Mouse (Mus musculus) Patski (cell line): ENCODE data around the gene Fam240a. TPM values are rescaled to one million over a fixed set of nuclear protein-coding genes. Genes with fewer than 3 reads are reported as not detected.
A peak's percentile ranks its signal among the peaks of the same experiment; 100 is the strongest.

Experiments
- ATAC-seq: fragments of 100-300 bp; one replicate; pipeline ENCODE4 v1.8.0; 2021
- CTCF ChIA-PET: fragments of 350-600 bp; sonication (Branson Sonifier 250); formaldehyde crosslinking; loops from one replicate; lab custom pipeline; 2022; ENCODE audit warnings: inconsistent platforms; lab: Charles Lee
- POLR2A ChIA-PET: fragments of 350-600 bp; sonication (Branson Sonifier 250); formaldehyde crosslinking; loops from one replicate; lab custom pipeline; 2022; ENCODE audit warnings: antibody characterized with exemption, inconsistent platforms; lab: Charles Lee
- DNase-seq: peaks from one replicate; pipeline ENCODE4 v3.0.0-alpha.2; 2011; ENCODE audit warnings: low read depth, low spot score
- H3K27me3 ChIP-seq: fragments of 371-371 bp; one replicate; pipeline ENCODE4 v1.5.1; 2021
- CTCF ChIP-seq: fragments of 100-300 bp; IDR thresholded peaks from one replicate; pipeline ENCODE4 v1.5.1; 2021
- in situ Hi-C: fragments of 300-500 bp; cut with MboI; formaldehyde crosslinking; loops from 3 replicates; pipeline ENCODE4 v1.11.1; 2018; ENCODE audit warnings: low pct_unique_long_range_greater_than_20kb, mixed read lengths
- polyA plus RNA-seq: library from polyadenylated mRNA; unstranded; gene quantifications from one replicate; pipeline ENCODE4 v1.2.3, GENCODE M21; 2021

Fam240a gene
- polyA plus RNA-seq, 1 experiment from 2014 or later = not detected

DNA sequence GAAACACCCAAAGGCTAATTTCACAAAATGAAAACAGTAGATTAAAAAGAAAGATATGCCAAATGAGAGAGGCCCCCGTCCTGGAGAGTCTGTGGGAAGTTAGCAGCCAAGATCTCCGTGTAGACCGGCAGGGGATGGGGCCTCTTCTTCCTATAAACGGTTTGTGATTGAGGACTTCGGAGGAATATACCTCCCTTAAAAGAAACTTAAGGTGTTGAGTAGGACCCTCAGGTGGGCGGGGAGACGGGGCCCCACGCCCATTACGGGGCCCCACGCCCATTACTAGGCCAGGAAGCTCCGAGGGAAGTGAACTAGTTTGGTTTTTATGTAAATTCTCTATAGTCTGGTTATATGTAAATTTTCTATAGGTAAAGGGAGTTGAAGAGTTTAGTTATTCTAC, 29.3 kb upstream of the Fam240a start, which contains the start of gene Tdgf1:
Gene Tdgf1, minus strand, starts transcription at position 233 of the 400 bp plus-strand sequence.
- ChIA-PET CTCF (interaction anchor here (2.1 kb wide), 1 partner anchor 13 kb away, joined by 6 read pairs; no protein-coding TSS in a partner anchor), POLR2A (no interaction called here)
- DNase-seq = no peak
- no peaks in the 10 kb centered on the region for H3K27me3 ChIP-seq
- in situ Hi-C loops = no loop called here
- TF ChIP-seq CTCF = no peak
- no peak for ATAC-seq

DNA sequence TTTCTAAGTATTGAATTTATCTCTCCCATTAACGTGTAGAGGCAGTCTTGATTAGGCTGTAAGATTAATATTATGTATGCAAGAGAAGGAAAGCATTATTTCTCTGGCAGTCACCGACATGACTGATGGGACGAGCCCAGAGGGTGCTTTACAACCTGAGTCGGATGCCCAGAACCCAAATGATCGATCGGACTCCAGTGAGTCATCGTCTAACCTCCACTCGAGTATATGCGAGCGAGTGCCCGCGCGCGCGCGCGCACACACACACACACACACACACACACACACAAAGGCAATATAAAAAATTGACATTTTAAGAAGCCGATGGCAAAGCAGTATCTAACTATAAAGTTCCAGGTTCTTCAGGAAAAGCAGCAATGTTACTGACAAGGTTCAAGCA, 28.7 kb upstream of the Fam240a start:
- DNase-seq = no peak
- no peak for ATAC-seq
- POLR2A ChIA-PET = no interaction called here
- in situ Hi-C loops = no loop called here
- H3K27me3 ChIP-seq = no peaks in the 10 kb centered on the region
- TF ChIP-seq CTCF = no peak
- CTCF ChIA-PET = interaction anchor here (0.8 to 3.1 kb wide), 4 partner anchors 8 to 127 kb away, joined by 3 to 16 read pairs (median 5); no protein-coding TSS in a partner anchor

DNA sequence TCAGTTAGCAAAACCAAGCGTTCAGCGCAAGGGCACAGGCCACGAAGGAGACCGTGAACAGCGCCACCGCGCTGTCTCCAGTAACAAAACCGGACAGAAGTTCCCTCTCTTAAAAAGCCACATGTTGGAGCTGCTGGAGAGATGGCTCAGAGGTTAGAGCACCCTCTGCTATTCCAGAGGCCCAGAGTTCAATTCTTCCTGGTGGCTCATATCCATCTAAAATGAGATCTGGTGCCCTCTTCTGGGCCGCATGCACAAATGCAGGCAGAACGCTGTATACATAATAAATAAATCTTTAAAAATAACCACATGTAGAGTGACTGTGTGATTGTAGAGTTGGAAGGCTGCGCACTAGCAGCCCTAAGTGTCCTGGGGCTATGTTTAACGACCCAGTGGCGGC, 27.6 kb upstream of the Fam240a start:
- CTCF ChIA-PET = interaction anchor here (0.8 to 3.1 kb wide), 4 partner anchors 9 to 128 kb away, joined by 3 to 16 read pairs (median 5); no protein-coding TSS in a partner anchor
- ATAC-seq (no peak), DNase-seq (no peak)
- peak; percentile 74 for TF ChIP-seq CTCF
- POLR2A ChIA-PET = no interaction called here
- H3K27me3 ChIP-seq = no peaks in the 10 kb centered on the region
- in situ Hi-C loops = no loop called here

DNA sequence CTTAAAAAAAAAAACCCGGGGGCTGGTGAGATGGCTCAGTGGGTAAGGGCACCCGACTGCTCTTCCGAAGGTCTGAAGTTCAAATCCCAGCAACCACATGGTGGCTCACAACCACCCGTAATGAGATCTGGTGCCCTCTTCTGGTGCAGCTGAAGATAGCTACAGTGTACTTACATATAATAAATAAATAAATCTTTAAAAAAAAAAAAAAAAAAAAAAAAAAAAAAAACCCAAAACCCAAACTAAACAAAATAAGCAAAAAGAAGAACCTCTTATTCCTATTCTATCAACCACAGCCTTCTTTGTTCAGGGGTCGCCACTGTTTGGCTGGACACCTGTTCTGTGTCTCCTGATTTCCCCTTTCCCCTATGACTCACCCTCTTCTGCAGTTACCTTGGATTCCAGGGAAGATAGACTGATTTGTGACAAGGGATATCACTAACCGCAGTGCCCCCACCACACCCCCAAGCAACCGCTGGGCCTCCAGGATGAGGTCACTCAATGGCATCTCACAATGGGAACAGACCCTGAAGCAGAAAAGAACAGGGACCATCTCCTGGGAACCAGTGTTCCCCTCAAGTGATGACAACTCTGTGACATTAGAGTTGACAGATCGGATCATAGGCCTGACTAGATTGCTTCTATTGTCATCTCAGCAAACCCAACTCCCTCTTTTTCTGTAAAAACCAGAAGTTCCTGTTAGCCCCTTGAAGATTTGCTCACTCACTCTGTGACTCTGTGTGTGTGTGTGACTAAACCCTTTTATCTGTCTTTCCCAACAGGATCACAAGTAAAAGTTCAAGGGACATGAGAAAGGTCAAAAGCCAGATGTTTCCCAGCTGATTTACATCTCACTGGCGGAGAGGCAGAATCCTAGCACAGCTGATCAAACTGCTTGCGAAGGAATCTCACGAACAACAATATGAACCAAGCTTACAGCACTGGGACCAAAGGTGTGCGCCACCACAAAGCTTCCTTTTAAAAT, 21.1 kb upstream of the Fam240a start:
- H3K27me3 ChIP-seq = no peaks in the 10 kb centered on the region
- POLR2A ChIA-PET = no interaction called here
- TF ChIP-seq CTCF = no peak
- CTCF ChIA-PET = interaction anchor here (2.9 kb wide), 1 partner anchor 15 kb away, joined by 15 read pairs; no protein-coding TSS in a partner anchor
- DNase-seq = no peak
- no peak for ATAC-seq
- in situ Hi-C loops = no loop called here

DNA sequence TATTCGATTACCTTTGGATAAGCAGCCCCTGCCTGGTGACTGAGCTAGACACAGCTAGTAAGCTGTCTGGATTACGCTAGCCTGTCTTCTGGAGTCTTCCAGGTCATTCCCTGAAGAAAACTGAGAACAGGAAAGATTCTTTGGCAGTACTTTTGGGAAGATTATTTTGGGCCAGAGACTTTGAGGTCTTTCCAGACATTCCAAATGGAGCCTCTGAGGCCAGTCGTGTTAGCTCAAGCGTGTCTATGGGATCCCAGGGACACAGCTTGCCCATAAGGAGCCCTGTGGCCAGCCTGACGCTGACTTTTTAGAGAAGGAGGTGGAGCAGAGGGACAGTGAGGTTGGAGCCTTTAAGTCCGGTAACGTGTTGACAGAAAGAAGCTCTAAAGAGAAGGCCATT, 19.3 kb upstream of the Fam240a start:
- POLR2A ChIA-PET = no interaction called here
- CTCF ChIA-PET = interaction anchor here (1.3 to 1.7 kb wide), 2 partner anchors 13 to 46 kb away, joined by 3 to 6 read pairs; no protein-coding TSS in a partner anchor
- TF ChIP-seq CTCF = no peak
- in situ Hi-C loops = no loop called here
- no peaks in the 10 kb centered on the region for H3K27me3 ChIP-seq
- DNase-seq (no peak), ATAC-seq (no peak)

DNA sequence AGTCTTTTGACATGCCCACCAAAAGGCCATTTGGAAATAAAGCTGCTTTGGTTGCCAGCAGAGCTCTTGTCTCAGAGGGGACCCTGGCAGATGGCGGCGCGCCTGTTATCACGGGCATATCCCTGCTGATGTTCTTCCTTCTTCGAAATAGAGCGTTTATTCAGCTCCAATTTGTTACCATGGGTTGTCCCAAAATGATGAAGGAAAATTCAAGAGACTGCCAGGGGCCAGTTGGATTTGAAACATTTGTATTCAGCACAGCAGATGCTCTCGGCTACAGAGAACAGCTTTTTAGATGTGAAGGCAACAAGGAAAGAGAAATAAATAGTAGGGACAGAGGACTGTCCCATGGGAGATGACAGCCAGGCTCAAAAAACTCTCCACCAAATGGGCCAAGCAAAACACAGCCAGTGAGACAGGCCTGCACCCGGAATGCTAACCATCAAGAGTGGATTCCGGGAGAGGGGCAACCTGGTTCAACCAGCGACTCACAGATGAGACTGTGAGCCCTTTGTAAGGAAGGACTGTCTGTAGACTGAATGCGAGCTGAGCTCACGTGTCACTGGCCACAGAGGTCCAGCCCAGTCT, 17.3 kb upstream of the Fam240a start:
- ChIA-PET CTCF (interaction anchor here (1.0 to 2.2 kb wide), 3 partner anchors 10 to 11 kb away, joined by 4 to 9 read pairs (median 6); partner anchors contain the start of gene Tdgf1), POLR2A (interaction anchor here (0.7 kb wide), 1 partner anchor 8 kb away, joined by 4 read pairs; no protein-coding TSS in a partner anchor)
- TF ChIP-seq CTCF = no peak
- in situ Hi-C loops = no loop called here
- H3K27me3 ChIP-seq = no peaks in the 10 kb centered on the region
- DNase-seq = no peak
- no peak for ATAC-seq

DNA sequence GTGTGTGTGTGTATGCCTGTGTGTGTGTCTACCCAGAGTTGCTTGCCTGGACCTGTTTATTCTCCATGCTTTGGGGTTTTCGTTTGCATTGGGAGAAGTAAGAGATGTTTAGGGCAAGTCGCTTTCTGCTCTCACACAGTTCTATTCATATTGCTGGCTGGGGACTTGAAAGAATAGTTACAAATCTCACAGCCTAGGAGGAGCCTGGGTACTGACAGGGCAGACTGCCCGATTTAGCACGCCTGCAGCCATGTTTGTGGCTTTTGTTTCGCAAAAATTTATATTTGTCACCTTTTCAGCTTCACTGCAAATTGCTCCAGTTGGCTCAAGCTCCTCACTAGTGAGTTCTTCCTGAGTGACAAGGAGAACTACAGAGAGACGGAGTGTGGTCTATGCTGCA, 14.9 kb upstream of the Fam240a start:
- no peaks in the 10 kb centered on the region for H3K27me3 ChIP-seq
- ATAC-seq (no peak), DNase-seq (no peak)
- no peak for TF ChIP-seq CTCF
- ChIA-PET CTCF (interaction anchor here (0.7 to 2.2 kb wide), 4 partner anchors 9 to 14 kb away, joined by 3 to 6 read pairs (median 6); partner anchors contain the start of gene Tdgf1), POLR2A (no interaction called here)
- in situ Hi-C loops = no loop called here

DNA sequence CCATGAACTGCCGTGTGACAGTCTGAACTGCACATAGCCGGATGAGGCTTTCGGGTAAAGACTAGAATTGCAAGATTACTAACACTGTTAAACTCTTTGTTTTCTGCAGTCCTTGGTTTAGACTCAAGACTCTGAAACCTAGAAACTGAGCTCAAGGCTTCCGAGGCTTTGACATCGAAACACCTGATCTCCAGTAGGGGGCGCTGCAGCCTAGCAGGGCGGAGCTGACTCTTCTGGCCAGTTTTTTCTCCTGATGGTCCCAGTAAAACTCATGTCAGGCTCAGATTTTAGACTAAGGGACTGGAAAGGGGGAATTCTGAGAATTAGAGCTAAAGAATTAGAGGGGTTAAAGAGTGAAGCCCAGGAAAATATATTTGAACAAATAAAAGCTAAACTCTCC, 6.1 kb upstream of the Fam240a start:
- ChIA-PET CTCF (interaction anchor here (0.7 to 2.4 kb wide), 31 partner anchors 8 to 159 kb away, joined by 3 to 38 read pairs (median 5); partner anchors contain the start of gene Lrrc2), POLR2A (no interaction called here)
- in situ Hi-C loops = no loop called here
- ATAC-seq = no peak
- peaks cover 8% of the 10 kb centered on the region for H3K27me3 ChIP-seq
- peak; percentile 96 for TF ChIP-seq CTCF
- peak; percentile 7 for DNase-seq

DNA sequence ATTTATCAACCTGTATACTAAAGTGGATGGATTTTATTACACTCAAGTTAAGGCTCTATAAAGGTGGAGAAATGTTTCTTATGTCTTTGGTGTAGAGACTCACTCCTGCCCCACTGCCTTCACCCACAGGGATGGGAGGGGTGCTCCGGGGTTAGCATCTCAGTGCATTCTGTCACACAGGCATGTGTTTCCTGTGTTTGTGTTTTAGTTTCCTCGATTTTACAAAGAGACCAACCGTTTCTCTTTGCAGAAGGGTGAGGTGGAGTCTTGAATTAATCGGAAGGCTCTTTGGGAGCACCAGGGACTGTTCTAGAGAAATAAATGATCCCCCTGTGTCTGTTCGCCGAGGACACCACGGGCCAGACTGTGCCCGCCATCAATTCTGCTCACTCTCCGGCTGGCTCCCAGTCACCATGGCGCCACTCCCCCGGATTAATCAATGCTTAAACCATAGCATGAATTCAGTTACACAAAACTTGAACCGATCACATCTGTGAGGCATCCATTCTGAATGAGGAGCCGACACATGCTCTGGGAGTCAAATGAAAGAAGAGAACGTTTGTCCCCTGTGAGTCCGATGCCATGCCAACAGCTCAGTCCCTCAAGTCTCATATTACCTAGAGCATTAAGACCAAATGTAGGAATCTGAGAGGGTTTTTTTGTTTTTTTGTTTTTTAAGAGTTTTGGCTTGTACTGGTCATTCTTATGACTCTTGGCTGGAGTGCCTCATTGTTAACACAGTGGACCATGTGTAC, 4.2 kb upstream of the Fam240a start:
- H3K27me3 ChIP-seq = peaks cover 8% of the 10 kb centered on the region
- ATAC-seq (no peak), DNase-seq (no peak)
- ChIA-PET CTCF (no interaction called here), POLR2A (interaction anchor here (0.6 kb wide), 1 partner anchor 218 kb away, joined by 7 read pairs; no protein-coding TSS in a partner anchor)
- TF ChIP-seq CTCF = no peak
- in situ Hi-C loops = no loop called here

DNA sequence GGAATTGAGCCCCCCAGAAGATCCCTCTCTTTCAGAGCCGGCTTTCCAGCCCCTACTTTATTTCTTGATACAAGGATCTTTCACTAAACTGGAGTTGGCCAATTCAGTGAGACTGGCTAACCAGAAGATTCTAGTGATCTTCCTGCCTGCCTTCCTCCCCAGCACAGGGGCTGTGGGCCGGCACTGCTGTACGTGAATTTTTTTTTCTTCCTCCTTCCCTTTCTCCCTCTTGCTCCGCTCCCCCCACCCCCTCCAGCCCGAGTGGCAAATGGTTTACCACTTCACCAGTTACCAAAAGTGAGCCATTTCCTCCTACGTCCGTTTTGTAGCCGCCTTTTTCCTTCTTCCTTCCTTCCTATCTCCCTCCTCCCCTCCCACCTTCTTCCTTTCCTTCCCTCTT, 1.2 kb downstream of the Fam240a start:
- TF ChIP-seq CTCF = no peak
- CTCF ChIA-PET = no interaction called here
- peaks cover 4% of the 10 kb centered on the region for H3K27me3 ChIP-seq
- DNase-seq = no peak
- ATAC-seq = no peak
- in situ Hi-C loops = loop anchor here (5.0 kb wide), 1 partner anchor 142 kb away; the partner anchor contains the start of gene Ccrl2
- POLR2A ChIA-PET = no interaction called here
